Mouse (Mus musculus) liver, adult 2 months (tissue): ENCODE results near the gene Fkbp6. TPM values are rescaled to one million over a fixed set of nuclear protein-coding genes. Genes with fewer than 3 reads are reported as not detected.

Experiments
- DNase-seq: peaks from one replicate; pipeline ENCODE4 v3.0.0-alpha.2; 2011; ENCODE audit warnings: low read depth, low spot score; ENCODE audit errors: extremely low read depth
- H3K27ac ChIP-seq: fragments of 200-500 bp; replicated peaks from 2 replicates; pipeline ENCODE4 v1.5.1; 2012; ENCODE audit warnings: low read depth, mild to moderate bottlenecking, control low read depth, inconsistent platforms, low read length; ENCODE audit not compliant: insufficient read depth
- H3K27me3 ChIP-seq: fragments of 200-500 bp; 2 replicates; pipeline ENCODE4 v1.6.1; 2012; ENCODE audit warnings: mild to moderate bottlenecking, moderate library complexity, low read length, inconsistent platforms; ENCODE audit not compliant: control insufficient read depth, insufficient read depth
- H3K36me3 ChIP-seq: fragments of 200-500 bp; 2 replicates; pipeline ENCODE4 v1.6.1; 2012; ENCODE audit warnings: low read length, inconsistent platforms; ENCODE audit not compliant: control insufficient read depth, insufficient read depth
- H3K4me1 ChIP-seq: fragments of 200-500 bp; 2 replicates; pipeline ENCODE4 v1.6.1; 2011; ENCODE audit warnings: low read length; ENCODE audit not compliant: control insufficient read depth, insufficient read depth
- H3K4me3 ChIP-seq: fragments of 200-500 bp; 2 replicates; pipeline ENCODE4 v1.5.1; 2011; ENCODE audit warnings: low read depth, mild to moderate bottlenecking, control low read depth, low read length, moderate library complexity; ENCODE audit not compliant: insufficient read depth
- H3K79me2 ChIP-seq: fragments of 200-500 bp; 2 replicates; pipeline ENCODE4 v1.6.1; 2012; ENCODE audit warnings: inconsistent platforms, mild to moderate bottlenecking, low read length, moderate library complexity; ENCODE audit not compliant: control insufficient read depth, insufficient read depth
- H3K9ac ChIP-seq: fragments of 200-500 bp; 2 replicates; pipeline ENCODE4 v1.6.1; 2012; ENCODE audit warnings: low read depth, mild to moderate bottlenecking, control low read depth, inconsistent platforms, low read length
- CTCF ChIP-seq: fragments of 200-500 bp; IDR thresholded peaks from 2 replicates; pipeline ENCODE4 v1.5.1; 2011; ENCODE audit warnings: low read depth, low read length, control low read depth
- POLR2A ChIP-seq: fragments of 200-500 bp; IDR thresholded peaks from 2 replicates; pipeline ENCODE4 v1.6.1; 2011; ENCODE audit warnings: low read length, control low read depth; ENCODE audit not compliant: insufficient read depth; ENCODE audit errors: extremely low read depth
- WGBS: fragments of 180-500 bp; shearing (Covaris S2); methylation state at CpG from one replicate; pipeline ENCODE4 v1.1.7; 2018; 5-methylcytosine and 5-hydroxymethylcytosine counted together
- polyA plus RNA-seq: library from polyadenylated mRNA; depleted of rRNA; stranded (reverse); fragments of >200 nt; gene quantifications from 2 replicates; pipeline ENCODE4 v1.2.3, GENCODE M21; 2012
- total RNA-seq: library from RNA; depleted of rRNA; stranded (reverse); fragments of >200 nt; gene quantifications from 2 replicates; pipeline ENCODE4 v1.2.3, GENCODE M21; 2014

Fkbp6 gene
- total and polyA plus RNA-seq, 2 experiments, result not detected

DNA sequence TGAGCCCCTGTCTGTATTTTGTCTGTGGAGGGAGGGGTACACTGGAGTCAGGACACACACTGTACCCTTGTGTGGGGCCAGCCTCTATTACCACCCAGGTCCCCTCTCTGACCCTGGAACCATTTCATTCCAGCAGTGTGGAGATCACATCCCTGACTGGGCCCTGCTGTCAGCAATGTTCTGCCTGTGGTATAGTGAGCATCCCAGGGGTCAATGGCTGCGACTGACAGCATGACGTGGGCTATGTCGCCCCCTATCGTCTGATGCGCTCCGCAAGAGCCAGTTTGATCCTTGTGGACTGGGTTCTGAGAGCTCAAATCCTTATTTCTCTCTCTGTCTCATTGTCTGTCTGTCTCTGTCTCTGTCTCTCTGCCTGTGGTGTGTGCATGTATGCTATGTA lies 63.7 kb downstream of the Fkbp6 start:
- Histone ChIP-seq H3K36me3 (no peaks in the 10 kb centered on the region), H3K79me2 (no peaks in the 10 kb centered on the region), H3K27ac (no peak overlapping the region), H3K4me3 (no peak overlapping the region), H3K27me3 (no peaks in the 10 kb centered on the region), H3K9ac (no peak overlapping the region), H3K4me1 (no peaks in the 10 kb centered on the region)
- WGBS, result 2% methylated on average over 6 of the region's 6 CpGs
- peak; percentile 45 for DNase-seq
- TF ChIP-seq CTCF (peak; percentile 95), POLR2A (no peak)

DNA sequence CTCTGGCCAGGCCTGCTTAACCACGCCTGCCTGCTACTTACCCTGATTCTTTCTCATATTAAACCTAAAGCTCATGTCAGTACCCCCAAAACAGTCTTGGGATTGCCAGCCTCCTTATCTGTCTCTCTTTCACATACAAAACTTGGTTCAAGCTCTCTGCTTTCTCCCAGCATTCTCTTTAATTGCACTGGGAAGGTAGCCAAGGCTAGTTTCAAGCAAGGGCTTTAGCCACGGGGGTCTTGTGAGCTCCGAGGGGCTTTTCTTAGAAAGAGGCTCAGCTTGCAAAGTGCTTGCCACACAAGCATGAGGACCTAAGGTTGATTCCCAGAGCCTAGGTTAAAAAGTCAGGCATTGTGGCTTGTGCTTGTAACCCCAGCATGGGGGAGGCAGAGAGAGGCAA lies 64.6 kb downstream of the Fkbp6 start:
- no peak for TF ChIP-seq CTCF
- TF ChIP-seq POLR2A, result no peak
- WGBS, result 80% methylated on average over 3 of the region's 3 CpGs
- H3K9ac ChIP-seq, result no peak overlapping the region

DNA sequence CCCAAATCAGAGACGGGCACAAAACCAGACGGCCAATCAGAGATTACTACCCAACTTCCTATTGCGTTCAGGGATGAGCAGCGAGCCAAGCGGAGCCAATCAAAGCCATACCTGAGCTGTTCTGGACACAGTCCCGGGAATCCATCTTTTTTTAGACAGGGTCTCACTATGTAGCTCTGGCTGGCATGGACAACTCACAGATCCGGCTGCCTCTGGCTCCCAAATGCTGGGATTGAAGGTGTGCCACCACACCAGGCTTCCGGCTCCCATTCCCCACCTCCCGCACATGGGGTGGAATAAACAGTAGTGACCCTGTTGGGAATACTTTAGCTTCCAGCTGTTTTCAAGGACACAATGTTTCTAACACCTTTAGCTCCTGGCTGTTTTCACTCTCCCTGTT lies 69.6 kb downstream of the Fkbp6 start:
- H3K9ac ChIP-seq, result no peak overlapping the region
- no peak overlapping the region for H3K4me3 ChIP-seq
- no peaks in the 10 kb centered on the region for H3K36me3 ChIP-seq
- no peak for DNase-seq
- no peaks in the 10 kb centered on the region for H3K79me2 ChIP-seq
- no peak overlapping the region for H3K27ac ChIP-seq
- 0 out of 2 replicates have a peak, but pooled peaks cover 6% of the 10 kb centered on the region for H3K27me3 ChIP-seq
- H3K4me1 ChIP-seq, result no peaks in the 10 kb centered on the region
- 73% methylated on average over 9 of the region's 9 CpGs for WGBS
- TF ChIP-seq POLR2A (no peak), CTCF (no peak)

More for the DNA sequence above, 64.6 kb downstream of the Fkbp6 start:
- Histone ChIP-seq H3K79me2 (no peaks in the 10 kb centered on the region), H3K4me1 (no peaks in the 10 kb centered on the region), H3K27me3 (no peaks in the 10 kb centered on the region), H3K4me3 (no peak overlapping the region), H3K36me3 (no peaks in the 10 kb centered on the region), H3K27ac (no peak overlapping the region)
- DNase-seq, result no peak

DNA sequence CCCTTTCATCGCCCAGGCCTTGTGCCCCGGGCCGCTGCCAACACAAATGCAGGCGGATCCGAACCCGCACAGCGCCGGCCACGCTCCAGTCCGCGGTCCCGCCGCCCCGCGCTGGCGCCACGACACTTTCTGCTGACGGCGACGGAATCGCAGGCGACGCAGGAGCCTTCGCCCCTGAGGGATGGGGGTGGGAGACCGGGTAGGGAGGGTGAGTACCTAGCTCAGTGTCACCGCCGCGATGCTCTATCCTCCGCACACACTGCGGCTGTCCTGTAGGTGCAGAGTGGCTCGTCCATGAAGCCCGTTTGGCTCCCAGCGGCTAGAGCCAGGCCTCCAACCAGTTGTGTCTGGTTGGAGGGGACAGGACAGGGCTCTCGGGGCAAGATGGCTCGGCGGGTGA lies 73.2 kb downstream of the Fkbp6 start:
- Histone ChIP-seq H3K4me1 (no peaks in the 10 kb centered on the region), H3K27ac (no peak overlapping the region), H3K36me3 (no peaks in the 10 kb centered on the region), H3K27me3 (0 out of 2 replicates have a peak, but pooled peaks cover 6% of the 10 kb centered on the region), H3K79me2 (no peaks in the 10 kb centered on the region), H3K9ac (no peak overlapping the region), H3K4me3 (no peak overlapping the region)
- no peak for DNase-seq
- 12% methylated on average over 36 of the region's 36 CpGs for WGBS
- TF ChIP-seq CTCF (no peak), POLR2A (no peak)

DNA sequence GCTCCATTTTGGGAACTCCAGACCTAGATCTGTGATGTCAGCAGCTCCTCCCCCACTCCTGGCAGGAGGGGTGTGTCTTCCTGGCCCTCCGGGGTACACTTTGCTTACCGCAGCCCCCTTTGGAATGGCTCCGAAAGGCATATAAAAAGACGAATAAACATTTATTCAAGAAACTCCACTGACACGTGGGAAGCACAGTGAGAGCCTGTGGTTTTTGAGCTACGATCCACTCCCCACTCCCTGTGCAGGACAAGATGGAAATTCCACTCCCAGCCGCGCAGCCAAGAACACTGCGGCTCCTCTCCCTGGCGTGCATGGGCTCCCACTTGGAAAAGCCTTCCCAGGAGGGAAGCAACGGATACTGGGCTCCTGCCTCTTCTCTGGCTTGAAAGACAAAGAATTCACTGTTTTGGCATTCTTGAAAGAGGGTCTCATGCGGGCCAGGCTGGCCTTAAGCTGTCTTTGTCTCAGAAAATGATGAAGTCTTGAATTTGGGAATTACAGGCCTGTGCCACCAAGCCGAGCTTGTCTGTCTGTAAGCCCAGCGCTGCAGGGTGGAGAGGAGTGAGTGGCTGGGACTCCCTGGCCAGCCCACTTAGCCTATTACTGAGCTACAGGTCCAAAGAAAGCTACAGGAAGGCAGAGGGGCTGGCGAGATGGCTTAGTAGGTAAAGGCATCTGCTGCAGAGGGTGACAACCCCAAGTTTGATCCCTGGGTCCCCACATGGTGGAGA lies 75.0 kb downstream of the Fkbp6 start:
- Histone ChIP-seq H3K36me3 (no peaks in the 10 kb centered on the region), H3K79me2 (no peaks in the 10 kb centered on the region), H3K27ac (no peak overlapping the region), H3K27me3 (0 out of 2 replicates have a peak, but pooled peaks cover 6% of the 10 kb centered on the region), H3K9ac (no peak overlapping the region), H3K4me1 (no peaks in the 10 kb centered on the region), H3K4me3 (no peak overlapping the region)
- DNase-seq, result no peak
- WGBS, result 64% methylated on average over 15 of the region's 15 CpGs
- no peak for TF ChIP-seq POLR2A
- TF ChIP-seq CTCF, result no peak

DNA sequence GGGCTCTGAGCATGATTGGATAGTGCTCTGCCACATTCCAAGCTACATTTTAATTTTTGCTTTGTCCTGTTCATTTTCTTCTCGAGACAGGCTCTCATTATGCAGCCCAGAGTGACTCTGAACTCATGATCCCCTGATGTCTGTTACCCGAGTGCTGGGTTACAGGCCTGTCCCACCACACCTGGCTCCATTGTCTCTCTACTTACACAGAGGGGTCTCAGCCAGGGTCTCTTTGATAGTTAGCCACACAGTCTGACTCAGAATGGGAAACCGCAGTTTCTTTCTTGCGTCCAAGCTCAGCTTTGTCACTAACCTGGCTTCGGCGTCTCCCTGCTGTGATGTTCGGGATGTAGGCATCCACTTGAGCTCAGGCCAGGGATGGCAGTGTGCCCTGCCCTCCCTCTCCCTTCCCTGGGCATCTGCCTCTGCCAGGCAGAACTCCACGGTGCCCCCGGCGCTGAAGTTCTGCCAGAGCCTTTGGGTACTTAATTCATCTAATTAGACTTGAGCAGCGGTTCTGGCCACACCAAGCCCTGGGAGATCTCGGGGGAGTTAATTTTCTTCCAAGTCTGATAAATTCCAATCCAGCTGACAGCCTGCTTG lies 78.2 kb downstream of the Fkbp6 start:
- WGBS, result 85% methylated on average over 12 of the region's 12 CpGs
- H3K4me3 ChIP-seq, result no peak overlapping the region

More for the DNA sequence above, 78.2 kb downstream of the Fkbp6 start:
- TF ChIP-seq CTCF, result no peak
- no peak for TF ChIP-seq POLR2A
- no peak overlapping the region for H3K9ac ChIP-seq
- 0 out of 2 replicates have a peak, but pooled peaks cover 3% of the 10 kb centered on the region for H3K27me3 ChIP-seq
- H3K79me2 ChIP-seq, result no peaks in the 10 kb centered on the region
- DNase-seq, result no peak
- H3K36me3 ChIP-seq, result no peaks in the 10 kb centered on the region
- H3K4me1 ChIP-seq, result no peaks in the 10 kb centered on the region
- no peak overlapping the region for H3K27ac ChIP-seq
